Mouse (Mus musculus): ENCODE results near the gene Sertad1. TPM values are rescaled to one million over a fixed set of nuclear protein-coding genes. Genes with fewer than 3 reads are reported as not detected.
A peak's percentile ranks its signal among the peaks of the same experiment; 100 is the strongest.

Sertad1 gene
- polyA plus RNA-seq, 1 experiment, result 21.9 TPM

- TF ChIP-seq POLR2A (IDR thresholded peaks at IDR 0.05; ENCODE audit: low read depth, low read length) (no peak), CTCF (IDR thresholded peaks at IDR 0.05; ENCODE audit: extremely low read depth, insufficient read depth, insufficient read length, insufficient replicate concordance) (no peak)
- H3K36me3 ChIP-seq (ENCODE audit: control insufficient read depth, insufficient read depth, low read length), result peaks cover 9% of the 10 kb centered on the region
- 95% methylated on average over 14 of the region's 14 CpGs for WGBS
- H3K27ac ChIP-seq (ENCODE audit: insufficient read depth, low read length), result no peak overlapping the region
- no peak overlapping the region for H3K4me3 ChIP-seq (ENCODE audit: extremely low read depth, insufficient read depth, insufficient read length)
- H3K4me1 ChIP-seq (ENCODE audit: control insufficient read depth, insufficient read depth, insufficient read length), result peaks cover 4% of the 10 kb centered on the region; the same call in 1 of the 2 replicates
- no peaks in the 10 kb centered on the region for H3K27me3 ChIP-seq (ENCODE audit: control insufficient read depth, insufficient read depth, low read length)
- DNase-seq (ENCODE audit: low read depth in 1 of 2, low spot score in 2 of 2), result no peak
Measured at GRCm38 (mm10) chr7:27476098-27476635, 10.5 kb upstream of the Sertad1 start.

GRCm38 (mm10) chr7:27478561-27478960 lies 8.1 kb upstream of the Sertad1 start:
- Histone ChIP-seq H3K27ac (ENCODE audit: insufficient read depth, low read length) (no peak overlapping the region), H3K4me1 (ENCODE audit: control insufficient read depth, insufficient read depth, insufficient read length) (peaks cover 8% of the 10 kb centered on the region; the same call in 1 of the 2 replicates), H3K27me3 (ENCODE audit: control insufficient read depth, insufficient read depth, low read length) (no peaks in the 10 kb centered on the region), H3K36me3 (ENCODE audit: control insufficient read depth, insufficient read depth, low read length) (peaks cover 9% of the 10 kb centered on the region), H3K4me3 (ENCODE audit: extremely low read depth, insufficient read depth, insufficient read length) (no peak overlapping the region)
- WGBS, result 68% methylated on average over 7 of the region's 7 CpGs
- TF ChIP-seq CTCF (IDR thresholded peaks at IDR 0.05; ENCODE audit: extremely low read depth, insufficient read depth, insufficient read length, insufficient replicate concordance), result no peak
- TF ChIP-seq POLR2A (IDR thresholded peaks at IDR 0.05; ENCODE audit: low read depth, low read length), result no peak
- DNase-seq (ENCODE audit: low read depth in 1 of 2, low spot score in 2 of 2), result no peak

- no peaks in the 10 kb centered on the region for H3K27me3 ChIP-seq (ENCODE audit: control insufficient read depth, insufficient read depth, low read length)
- H3K36me3 ChIP-seq (ENCODE audit: control insufficient read depth, insufficient read depth, low read length), result peaks cover 9% of the 10 kb centered on the region
- WGBS, result 92% methylated on average over 1 of the region's 1 CpGs
- H3K4me1 ChIP-seq (ENCODE audit: control insufficient read depth, insufficient read depth, insufficient read length), result peaks cover 8% of the 10 kb centered on the region; the same call in 1 of the 2 replicates
- DNase-seq (ENCODE audit: low read depth in 1 of 2, low spot score in 2 of 2), result no peak
- no peak overlapping the region for H3K27ac ChIP-seq (ENCODE audit: insufficient read depth, low read length)
- TF ChIP-seq POLR2A (IDR thresholded peaks at IDR 0.05; ENCODE audit: low read depth, low read length) (no peak), CTCF (IDR thresholded peaks at IDR 0.05; ENCODE audit: extremely low read depth, insufficient read depth, insufficient read length, insufficient replicate concordance) (no peak)
- no peak overlapping the region for H3K4me3 ChIP-seq (ENCODE audit: extremely low read depth, insufficient read depth, insufficient read length)
Measured at GRCm38 (mm10) chr7:27479750-27480149, 7.0 kb upstream of the Sertad1 start.

- TF ChIP-seq POLR2A (IDR thresholded peaks at IDR 0.05; ENCODE audit: low read depth, low read length) (no peak), CTCF (IDR thresholded peaks at IDR 0.05; ENCODE audit: extremely low read depth, insufficient read depth, insufficient read length, insufficient replicate concordance) (no peak)
- peaks cover 8% of the 10 kb centered on the region; the same call in 1 of the 2 replicates for H3K4me1 ChIP-seq (ENCODE audit: control insufficient read depth, insufficient read depth, insufficient read length)
- no peak overlapping the region for H3K27ac ChIP-seq (ENCODE audit: insufficient read depth, low read length)
- H3K36me3 ChIP-seq (ENCODE audit: control insufficient read depth, insufficient read depth, low read length), result peaks cover 9% of the 10 kb centered on the region
- no peaks in the 10 kb centered on the region for H3K27me3 ChIP-seq (ENCODE audit: control insufficient read depth, insufficient read depth, low read length)
- DNase-seq (ENCODE audit: low read depth in 1 of 2, low spot score in 2 of 2), result no peak
- H3K4me3 ChIP-seq (ENCODE audit: extremely low read depth, insufficient read depth, insufficient read length), result no peak overlapping the region
- 89% methylated on average over 3 of the region's 3 CpGs for WGBS
Measured at GRCm38 (mm10) chr7:27480506-27480905, 6.2 kb upstream of the Sertad1 start.

GRCm38 (mm10) chr7:27480927-27481626 lies 5.6 kb upstream of the Sertad1 start:
- Histone ChIP-seq H3K27me3 (ENCODE audit: control insufficient read depth, insufficient read depth, low read length) (no peaks in the 10 kb centered on the region), H3K4me1 (ENCODE audit: control insufficient read depth, insufficient read depth, insufficient read length) (peaks cover 8% of the 10 kb centered on the region; the same call in 1 of the 2 replicates), H3K4me3 (ENCODE audit: extremely low read depth, insufficient read depth, insufficient read length) (peak overlapping the region; percentile 31; the same call in 1 of the 2 replicates), H3K27ac (ENCODE audit: insufficient read depth, low read length) (peak overlapping the region; percentile 21; the same call in 1 of the 2 replicates), H3K36me3 (ENCODE audit: control insufficient read depth, insufficient read depth, low read length) (peaks cover 9% of the 10 kb centered on the region)
- WGBS, result 30% methylated on average over 11 of the region's 11 CpGs
- DNase-seq (ENCODE audit: low read depth in 1 of 2, low spot score in 2 of 2), result no peak
- no peak for TF ChIP-seq CTCF (IDR thresholded peaks at IDR 0.05; ENCODE audit: extremely low read depth, insufficient read depth, insufficient read length, insufficient replicate concordance)
- TF ChIP-seq POLR2A (IDR thresholded peaks at IDR 0.05; ENCODE audit: low read depth, low read length), result no peak

- WGBS, result 0% methylated on average over 5 of the region's 12 CpGs
- DNase-seq (ENCODE audit: low read depth in 1 of 2, low spot score in 2 of 2), result peak; percentile 48 to 69
- H3K27ac ChIP-seq (ENCODE audit: insufficient read depth, low read length), result peak overlapping the region; percentile 65; the same call in 1 of the 2 replicates
- H3K4me1 ChIP-seq (ENCODE audit: control insufficient read depth, insufficient read depth, insufficient read length), result peaks cover 8% of the 10 kb centered on the region; the same call in 1 of the 2 replicates
- H3K4me3 ChIP-seq (ENCODE audit: extremely low read depth, insufficient read depth, insufficient read length), result peak overlapping the region; percentile 31; the same call in 1 of the 2 replicates
- peaks cover 4% of the 10 kb centered on the region for H3K36me3 ChIP-seq (ENCODE audit: control insufficient read depth, insufficient read depth, low read length)
- TF ChIP-seq POLR2A (IDR thresholded peaks at IDR 0.05; ENCODE audit: low read depth, low read length) (no peak; the same call in 1 of the 2 replicates), CTCF (IDR thresholded peaks at IDR 0.05; ENCODE audit: extremely low read depth, insufficient read depth, insufficient read length, insufficient replicate concordance) (no peak)
- no peaks in the 10 kb centered on the region for H3K27me3 ChIP-seq (ENCODE audit: control insufficient read depth, insufficient read depth, low read length)
Measured at GRCm38 (mm10) chr7:27481627-27481969, 5.1 kb upstream of the Sertad1 start.

GRCm38 (mm10) chr7:27483860-27484259 lies 2.9 kb upstream of the Sertad1 start:
- DNase-seq (ENCODE audit: low read depth in 1 of 2, low spot score in 2 of 2), result no peak
- Histone ChIP-seq H3K27ac (ENCODE audit: insufficient read depth, low read length) (no peak overlapping the region), H3K27me3 (ENCODE audit: control insufficient read depth, insufficient read depth, low read length) (no peaks in the 10 kb centered on the region), H3K4me3 (ENCODE audit: extremely low read depth, insufficient read depth, insufficient read length) (no peak overlapping the region), H3K36me3 (ENCODE audit: control insufficient read depth, insufficient read depth, low read length) (no peaks in the 10 kb centered on the region), H3K4me1 (ENCODE audit: control insufficient read depth, insufficient read depth, insufficient read length) (peaks cover 14% of the 10 kb centered on the region; the same call in 1 of the 2 replicates)
- TF ChIP-seq CTCF (IDR thresholded peaks at IDR 0.05; ENCODE audit: extremely low read depth, insufficient read depth, insufficient read length, insufficient replicate concordance) (no peak), POLR2A (IDR thresholded peaks at IDR 0.05; ENCODE audit: low read depth, low read length) (no peak)
- WGBS, result 86% methylated on average over 4 of the region's 4 CpGs

All from spleen, adult 2 months (tissue).